Mouse (Mus musculus): ENCODE results near the gene Rab43. TPM values are rescaled to one million over a fixed set of nuclear protein-coding genes. Genes with fewer than 3 reads are reported as not detected.

Rab43 gene
- polyA plus RNA-seq, 1 experiment = 49.5 TPM

GRCm38 (mm10) chr6:87846813-87847212 is 34.8 kb upstream of the Rab43 start:
- 56% methylated on average over 1 of the region's 1 CpGs for WGBS
- Histone ChIP-seq H3K4me1 (ENCODE audit: control insufficient read depth, insufficient read depth, low read length) (peaks cover 16% of the 10 kb centered on the region), H3K4me3 (ENCODE audit: insufficient read depth, low read depth, low read length) (no peak overlapping the region), H3K27ac (ENCODE audit: insufficient read depth, low read depth, low read length) (no peak overlapping the region), H3K36me3 (ENCODE audit: control insufficient read depth, insufficient read depth, low read length) (peaks cover 16% of the 10 kb centered on the region), H3K27me3 (replicated peaks; ENCODE audit: control insufficient read depth, insufficient read depth, low read length) (no peaks in the 10 kb centered on the region)
- TF ChIP-seq CTCF (conservative IDR thresholded peaks at IDR 0.05; ENCODE audit: insufficient read depth, insufficient read length, low read depth, low read length) (no peak), POLR2A (IDR thresholded peaks at IDR 0.05; ENCODE audit: low read depth, low read length) (no peak)
- DNase-seq = peak; percentile 40

DNA sequence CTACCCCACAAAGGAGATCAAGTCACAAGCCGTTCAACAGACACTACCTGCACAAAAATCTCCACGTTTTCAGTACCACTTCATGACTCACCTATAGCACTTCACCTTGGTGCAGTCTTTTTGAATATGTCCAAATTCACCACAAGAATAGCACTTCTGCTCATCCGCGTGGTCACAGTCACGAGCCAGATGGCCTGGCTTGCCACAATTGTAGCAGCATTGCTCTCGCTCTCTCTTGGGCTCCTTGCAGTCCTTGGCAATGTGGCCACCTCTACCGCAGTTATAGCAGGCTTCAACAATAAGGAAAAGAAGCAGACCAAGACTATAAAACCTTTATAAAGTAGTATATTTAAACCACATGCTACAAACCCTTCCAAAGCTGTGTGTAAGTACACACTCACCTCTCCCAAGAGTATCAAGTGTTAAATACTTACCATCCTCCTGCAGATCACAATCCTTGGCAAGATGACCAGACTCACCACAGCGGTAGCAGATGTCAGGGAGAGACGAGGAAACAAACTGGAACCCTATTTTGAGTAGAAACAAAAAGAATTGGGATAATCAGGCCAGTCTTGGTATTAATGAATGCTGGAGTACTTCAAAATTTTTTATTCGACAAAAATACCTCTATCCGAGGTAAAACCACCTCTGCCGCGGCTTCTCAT is 33.2 kb upstream of the Rab43 start:
- Histone ChIP-seq H3K27me3 (replicated peaks; ENCODE audit: control insufficient read depth, insufficient read depth, low read length) (no peaks in the 10 kb centered on the region), H3K4me1 (ENCODE audit: control insufficient read depth, insufficient read depth, low read length) (peaks cover 13% of the 10 kb centered on the region), H3K4me3 (ENCODE audit: insufficient read depth, low read depth, low read length) (no peak overlapping the region), H3K27ac (ENCODE audit: insufficient read depth, low read depth, low read length) (no peak overlapping the region), H3K36me3 (ENCODE audit: control insufficient read depth, insufficient read depth, low read length) (peaks cover 16% of the 10 kb centered on the region)
- TF ChIP-seq CTCF (conservative IDR thresholded peaks at IDR 0.05; ENCODE audit: insufficient read depth, insufficient read length, low read depth, low read length) (no peak), POLR2A (IDR thresholded peaks at IDR 0.05; ENCODE audit: low read depth, low read length) (no peak)
- no peak for DNase-seq
- 86% methylated on average over 13 of the region's 13 CpGs for WGBS

DNA sequence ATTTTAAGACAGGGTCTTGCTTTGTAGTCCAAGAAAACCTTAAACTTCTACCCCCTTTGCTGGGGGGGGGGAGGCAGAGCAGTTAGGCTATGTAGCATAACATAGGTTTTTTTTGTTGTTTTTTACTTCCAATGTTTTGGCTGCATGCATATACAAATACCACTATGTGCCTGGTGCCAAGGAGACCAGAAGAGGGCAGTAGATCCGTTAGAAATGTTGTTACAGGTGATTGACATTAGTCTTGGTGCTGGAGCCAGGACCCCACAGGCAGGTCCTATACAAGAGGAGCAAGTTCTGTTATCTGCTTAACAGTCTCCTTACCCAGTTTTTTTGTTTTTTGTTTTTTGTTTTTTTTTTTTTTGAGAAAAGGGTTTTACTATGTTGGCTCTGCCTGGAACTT is 30.3 kb upstream of the Rab43 start:
- Histone ChIP-seq H3K4me1 (ENCODE audit: control insufficient read depth, insufficient read depth, low read length) (peaks cover 6% of the 10 kb centered on the region), H3K27ac (ENCODE audit: insufficient read depth, low read depth, low read length) (no peak overlapping the region), H3K4me3 (ENCODE audit: insufficient read depth, low read depth, low read length) (no peak overlapping the region), H3K36me3 (ENCODE audit: control insufficient read depth, insufficient read depth, low read length) (peaks cover 16% of the 10 kb centered on the region), H3K27me3 (replicated peaks; ENCODE audit: control insufficient read depth, insufficient read depth, low read length) (no peaks in the 10 kb centered on the region)
- WGBS = 12% methylated on average over 1 of the region's 1 CpGs
- TF ChIP-seq POLR2A (IDR thresholded peaks at IDR 0.05; ENCODE audit: low read depth, low read length) (no peak), CTCF (conservative IDR thresholded peaks at IDR 0.05; ENCODE audit: insufficient read depth, insufficient read length, low read depth, low read length) (0 out of 2 replicates have a peak, but pooled peaks have one; percentile 23)
- peak; percentile 34 for DNase-seq

- no peak overlapping the region for H3K27ac ChIP-seq (ENCODE audit: insufficient read depth, low read depth, low read length)
- no peak for DNase-seq
- H3K4me1 ChIP-seq (ENCODE audit: control insufficient read depth, insufficient read depth, low read length) = no peaks in the 10 kb centered on the region
- TF ChIP-seq CTCF (conservative IDR thresholded peaks at IDR 0.05; ENCODE audit: insufficient read depth, insufficient read length, low read depth, low read length) = no peak
- TF ChIP-seq POLR2A (IDR thresholded peaks at IDR 0.05; ENCODE audit: low read depth, low read length) = no peak
- no peak overlapping the region for H3K4me3 ChIP-seq (ENCODE audit: insufficient read depth, low read depth, low read length)
- H3K27me3 ChIP-seq (replicated peaks; ENCODE audit: control insufficient read depth, insufficient read depth, low read length) = no peaks in the 10 kb centered on the region
- H3K36me3 ChIP-seq (ENCODE audit: control insufficient read depth, insufficient read depth, low read length) = peaks cover 16% of the 10 kb centered on the region
- 74% methylated on average over 8 of the region's 8 CpGs for WGBS
Observed at GRCm38 (mm10) chr6:87841635-87842034, 29.7 kb upstream of the Rab43 start.

GRCm38 (mm10) chr6:87839797-87840341 is 27.9 kb upstream of the Rab43 start:
- H3K36me3 ChIP-seq (ENCODE audit: control insufficient read depth, insufficient read depth, low read length) = peaks cover 12% of the 10 kb centered on the region
- H3K27ac ChIP-seq (ENCODE audit: insufficient read depth, low read depth, low read length) = no peak overlapping the region
- H3K27me3 ChIP-seq (replicated peaks; ENCODE audit: control insufficient read depth, insufficient read depth, low read length) = no peaks in the 10 kb centered on the region
- no peak for DNase-seq
- no peaks in the 10 kb centered on the region for H3K4me1 ChIP-seq (ENCODE audit: control insufficient read depth, insufficient read depth, low read length)
- no peak overlapping the region for H3K4me3 ChIP-seq (ENCODE audit: insufficient read depth, low read depth, low read length)
- TF ChIP-seq POLR2A (IDR thresholded peaks at IDR 0.05; ENCODE audit: low read depth, low read length) = no peak
- no peak for TF ChIP-seq CTCF (conservative IDR thresholded peaks at IDR 0.05; ENCODE audit: insufficient read depth, insufficient read length, low read depth, low read length)
- WGBS = 51% methylated on average over 11 of the region's 11 CpGs

DNA sequence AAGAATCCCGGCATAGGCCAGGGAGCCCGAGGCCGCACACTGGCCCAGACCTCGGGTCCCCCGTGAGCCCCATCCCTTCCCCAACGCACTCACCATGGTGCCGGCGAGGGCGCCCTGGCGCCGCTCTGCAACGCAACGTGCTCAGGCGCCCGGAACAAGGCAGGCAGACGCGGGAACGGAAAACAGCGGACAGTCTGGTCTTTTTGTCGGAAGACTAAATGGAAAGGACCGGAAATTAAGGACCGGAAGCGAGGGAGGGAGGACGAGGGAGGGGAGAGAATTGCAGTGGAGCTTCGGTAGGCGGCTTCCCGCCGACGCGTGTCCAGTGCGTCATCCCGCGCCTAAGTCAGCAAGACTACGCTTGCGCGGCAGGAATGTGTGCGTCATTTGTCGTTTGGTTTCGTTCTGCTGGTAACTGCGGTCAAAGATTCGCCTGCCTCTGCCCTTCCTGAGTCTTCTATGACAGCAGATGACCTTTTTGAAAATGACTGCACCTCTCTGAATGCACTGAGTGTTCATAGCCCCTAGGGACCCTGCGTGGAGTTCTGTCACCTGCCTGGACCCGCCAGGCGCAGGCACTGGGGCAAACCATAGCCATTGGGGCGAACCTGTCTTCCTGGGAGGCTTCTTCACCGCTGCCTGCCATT is 26.7 kb upstream of the Rab43 start, which contains the start of gene Isy1:
TSS of gene Isy1 (minus strand) at position 248 of the 647 bp plus-strand sequence.
- peak within 1 kb of the TSS; percentile 75 for H3K4me3 ChIP-seq (ENCODE audit: insufficient read depth, low read depth, low read length)
- H3K4me1 ChIP-seq (ENCODE audit: control insufficient read depth, insufficient read depth, low read length) = no peaks in the 10 kb centered on the region
- DNase-seq = peak; percentile 98
- under 1% methylated on average over 46 of the region's 46 CpGs for WGBS
- peak; percentile 77 for TF ChIP-seq POLR2A (IDR thresholded peaks at IDR 0.05; ENCODE audit: low read depth, low read length)
- no peak for TF ChIP-seq CTCF (conservative IDR thresholded peaks at IDR 0.05; ENCODE audit: insufficient read depth, insufficient read length, low read depth, low read length)
- H3K27ac ChIP-seq (ENCODE audit: insufficient read depth, low read depth, low read length) = peak within 1 kb of the TSS; percentile 92
- H3K36me3 ChIP-seq (ENCODE audit: control insufficient read depth, insufficient read depth, low read length) = peaks cover 7% of the 10 kb centered on the region
- no peaks in the 10 kb centered on the region for H3K27me3 ChIP-seq (replicated peaks; ENCODE audit: control insufficient read depth, insufficient read depth, low read length)

DNA sequence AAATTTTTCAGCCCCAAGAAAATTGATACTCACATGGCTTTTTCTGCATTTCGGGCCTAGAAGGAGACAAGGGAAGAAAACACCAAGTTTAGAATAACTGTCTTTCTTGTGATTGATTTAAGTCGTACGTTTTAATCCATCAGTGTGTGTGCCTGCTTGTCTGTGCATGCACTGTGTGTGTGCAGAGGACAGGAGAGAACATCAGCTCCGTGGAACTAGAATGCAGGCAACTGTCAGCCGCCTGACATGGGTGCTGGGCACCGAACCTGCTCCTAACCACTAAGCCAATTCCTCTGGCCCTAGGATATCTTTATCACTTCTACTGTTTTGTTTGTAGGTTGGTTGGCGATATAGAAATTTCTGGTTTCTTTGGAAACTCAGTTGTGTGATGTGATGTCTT is 23.7 kb upstream of the Rab43 start, which contains the start of gene Gm45140:
TSS of gene Gm45140 (minus strand) at position 101 of the 400 bp plus-strand sequence.
- no peak for TF ChIP-seq POLR2A (IDR thresholded peaks at IDR 0.05; ENCODE audit: low read depth, low read length)
- no peak for TF ChIP-seq CTCF (conservative IDR thresholded peaks at IDR 0.05; ENCODE audit: insufficient read depth, insufficient read length, low read depth, low read length)
- 95% methylated on average over 7 of the region's 7 CpGs for WGBS
- H3K4me1 ChIP-seq (ENCODE audit: control insufficient read depth, insufficient read depth, low read length) = no peaks in the 10 kb centered on the region
- H3K27me3 ChIP-seq (replicated peaks; ENCODE audit: control insufficient read depth, insufficient read depth, low read length) = no peaks in the 10 kb centered on the region
- DNase-seq = no peak
- H3K4me3 ChIP-seq (ENCODE audit: insufficient read depth, low read depth, low read length) = no peak within 1 kb of the TSS
- H3K27ac ChIP-seq (ENCODE audit: insufficient read depth, low read depth, low read length) = no peak within 1 kb of the TSS
- H3K36me3 ChIP-seq (ENCODE audit: control insufficient read depth, insufficient read depth, low read length) = peaks cover 4% of the 10 kb centered on the region
